Mouse (Mus musculus) kidney, postnatal 36 days (tissue): Measurements from ENCODE around the gene Nudt3.

Source experiments
- DNase-seq, 2 experiments: peaks; one replicate each; pipeline ENCODE4 v3.0.0; 2021 to 2022; ENCODE audit warnings: mixed read lengths in 2 of 2

Nudt3 gene

GRCm38 (mm10) chr17:27545991-27546390 lies 77.3 kb downstream of the Nudt3 start:
- no peak for DNase-seq

- DNase-seq, result no peak
Observed at GRCm38 (mm10) chr17:27544551-27544950, 78.7 kb downstream of the Nudt3 start.

GRCm38 (mm10) chr17:27541984-27542383 lies 81.3 kb downstream of the Nudt3 start:
- DNase-seq, result no peak

- no peak for DNase-seq
Observed at GRCm38 (mm10) chr17:27541261-27541660, 82.0 kb downstream of the Nudt3 start.

- DNase-seq, result peak; percentile 82 to 93
Observed at GRCm38 (mm10) chr17:27534718-27535117, 88.6 kb downstream of the Nudt3 start.

- DNase-seq, result no peak
Observed at GRCm38 (mm10) chr17:27533354-27533753, 89.9 kb downstream of the Nudt3 start.

- no peak for DNase-seq
Observed at GRCm38 (mm10) chr17:27532095-27532494, 91.2 kb downstream of the Nudt3 start.
